Mouse (Mus musculus) retina, embryonic 14.5 days (tissue): Measurements from ENCODE around the gene Psmd2.
A peak's percentile ranks its signal among the peaks of the same experiment; 100 is the strongest.

ENCODE experiments used
- DNase-seq: peaks from one replicate; pipeline ENCODE4 v3.0.0-alpha.2; 2015; ENCODE audit warnings: low spot score

Psmd2 gene

GRCm38 (mm10) chr16:20701729-20702521 lies 50.5 kb downstream of the Psmd2 start:
- no peak for DNase-seq

GRCm38 (mm10) chr16:20702522-20702893 lies 51.1 kb downstream of the Psmd2 start:
- DNase-seq, result peak; percentile 84

- DNase-seq, result no peak
Measured at GRCm38 (mm10) chr16:20703071-20703470, 51.6 kb downstream of the Psmd2 start.

- no peak for DNase-seq
Measured at GRCm38 (mm10) chr16:20703699-20704400, 52.4 kb downstream of the Psmd2 start.

GRCm38 (mm10) chr16:20705786-20706185 lies 54.3 kb downstream of the Psmd2 start:
- DNase-seq, result no peak

- no peak for DNase-seq
Measured at GRCm38 (mm10) chr16:20706407-20707055, 55.1 kb downstream of the Psmd2 start.

GRCm38 (mm10) chr16:20708220-20708938 lies 56.9 kb downstream of the Psmd2 start:
- no peak for DNase-seq

GRCm38 (mm10) chr16:20708939-20709734 lies 57.7 kb downstream of the Psmd2 start:
- DNase-seq, result peak; percentile 85

- DNase-seq, result no peak
Measured at GRCm38 (mm10) chr16:20710370-20710769, 58.9 kb downstream of the Psmd2 start.

GRCm38 (mm10) chr16:20710810-20711209 lies 59.4 kb downstream of the Psmd2 start:
- no peak for DNase-seq

GRCm38 (mm10) chr16:20712190-20712589 lies 60.7 kb downstream of the Psmd2 start:
- no peak for DNase-seq

- no peak for DNase-seq
Measured at GRCm38 (mm10) chr16:20712889-20713288, 61.4 kb downstream of the Psmd2 start.
